Mouse (Mus musculus) midbrain, embryonic 16.5 days (tissue): ENCODE measurements around the gene Hivep3. TPM values are rescaled to one million over a fixed set of nuclear protein-coding genes. Genes with fewer than 3 reads are reported as not detected.

Experiments used
- ATAC-seq: fragments of 200-750 bp; cut with Nextera tagmentation; 2 replicates; pipeline ENCODE4 v1.8.0; 2017; ENCODE audit warnings: moderate TSS enrichment
- H3K27ac ChIP-seq: fragments of 300-500 bp; sonication (generic); 2 replicates; pipeline ENCODE4 v1.5.1; 2014; ENCODE audit warnings: mild to moderate bottlenecking, low read length, mixed read lengths
- H3K27me3 ChIP-seq: fragments of 300-500 bp; sonication (generic); 2 replicates; pipeline ENCODE4 v1.6.1; 2014; ENCODE audit warnings: low read depth, low read length, mixed read lengths; ENCODE audit not compliant: control insufficient read depth, insufficient read depth
- H3K36me3 ChIP-seq: fragments of 300-500 bp; sonication (generic); 2 replicates; pipeline ENCODE4 v1.6.1; 2014; ENCODE audit warnings: mild to moderate bottlenecking, low read length, moderate library complexity, mixed read lengths; ENCODE audit not compliant: control insufficient read depth, insufficient read depth
- H3K4me1 ChIP-seq: fragments of 300-500 bp; sonication (generic); 2 replicates; pipeline ENCODE4 v1.6.1; 2014; ENCODE audit warnings: mild to moderate bottlenecking, low read length, mixed read lengths; ENCODE audit not compliant: control insufficient read depth, insufficient read depth
- H3K4me2 ChIP-seq: fragments of 300-500 bp; sonication (generic); 2 replicates; pipeline ENCODE4 v1.6.1; 2014; ENCODE audit warnings: mild to moderate bottlenecking, low read length, mixed read lengths
- H3K4me3 ChIP-seq: fragments of 300-500 bp; sonication (generic); 2 replicates; pipeline ENCODE4 v1.5.1; 2014; ENCODE audit warnings: low read depth, mild to moderate bottlenecking, low read length, moderate library complexity, mixed read lengths
- H3K9ac ChIP-seq: fragments of 300-500 bp; sonication (generic); 2 replicates; pipeline ENCODE4 v1.6.1; 2014; ENCODE audit warnings: low read depth, low read length, mixed read lengths
- H3K9me3 ChIP-seq: fragments of 300-500 bp; sonication (generic); replicated peaks from 2 replicates; pipeline ENCODE4 v1.6.1; 2014; ENCODE audit warnings: mild to moderate bottlenecking, low read length, mixed read lengths; ENCODE audit not compliant: control insufficient read depth, poor library complexity, severe bottlenecking
- WGBS: fragments of 180-500 bp; shearing (Covaris S2); extraction: QIAGEN DNeasy Blood & Tissue Kit; methylation state at CpG from one replicate; pipeline ENCODE4 v1.1.7; 2014; 5-methylcytosine and 5-hydroxymethylcytosine counted together
- polyA plus RNA-seq: library from polyadenylated mRNA; unstranded; fragments of >200 nt; fragmentation: Nextera tagmentation; extraction: Ambion mirVana; gene quantifications from 2 replicates; pipeline ENCODE4 v1.2.1, GENCODE M21; 2015

Gene Hivep3
- polyA plus RNA-seq, 1 experiment from 2014 or later, result 20.2 TPM

GRCm38 (mm10) chr4:119807359-119807758 is 73.8 kb downstream of the Hivep3 start:
- Histone ChIP-seq H3K27ac (no peak overlapping the region), H3K4me3 (no peak overlapping the region), H3K9ac (no peak overlapping the region), H3K36me3 (no peaks in the 10 kb centered on the region), H3K4me2 (no peak overlapping the region), H3K9me3 (no peaks in the 10 kb centered on the region; the same call in 1 of the 2 replicates), H3K4me1 (no peaks in the 10 kb centered on the region), H3K27me3 (no peaks in the 10 kb centered on the region)
- 60% methylated on average over 2 of the region's 2 CpGs for WGBS
- no peak for ATAC-seq

- 18% methylated on average over 5 of the region's 5 CpGs for WGBS
- Histone ChIP-seq H3K4me2 (no peak overlapping the region), H3K27ac (no peak overlapping the region), H3K27me3 (no peaks in the 10 kb centered on the region), H3K9ac (no peak overlapping the region), H3K9me3 (no peaks in the 10 kb centered on the region), H3K4me3 (no peak overlapping the region), H3K4me1 (peaks cover 12% of the 10 kb centered on the region), H3K36me3 (no peaks in the 10 kb centered on the region)
- peak; percentile 29; the same call in 1 of the 2 replicates for ATAC-seq
Measured at GRCm38 (mm10) chr4:119809245-119809644, 75.7 kb downstream of the Hivep3 start.

GRCm38 (mm10) chr4:119812775-119813174 is 79.2 kb downstream of the Hivep3 start:
- H3K27ac ChIP-seq, result no peak overlapping the region
- no peak overlapping the region for H3K9ac ChIP-seq
- ATAC-seq, result peak; percentile 38; the same call in 1 of the 2 replicates
- 6% methylated on average over 2 of the region's 2 CpGs for WGBS
- H3K36me3 ChIP-seq, result no peaks in the 10 kb centered on the region
- H3K4me2 ChIP-seq, result no peak overlapping the region
- no peaks in the 10 kb centered on the region for H3K9me3 ChIP-seq
- H3K27me3 ChIP-seq, result no peaks in the 10 kb centered on the region
- H3K4me1 ChIP-seq, result peaks cover 35% of the 10 kb centered on the region
- H3K4me3 ChIP-seq, result no peak overlapping the region

- Histone ChIP-seq H3K9ac (peak overlapping the region; percentile 86), H3K9me3 (no peaks in the 10 kb centered on the region), H3K4me1 (peaks cover 35% of the 10 kb centered on the region), H3K4me3 (peak overlapping the region; percentile 71), H3K27me3 (no peaks in the 10 kb centered on the region), H3K27ac (peak overlapping the region; percentile 92), H3K4me2 (peak overlapping the region; percentile 74), H3K36me3 (no peaks in the 10 kb centered on the region)
- ATAC-seq, result peak; percentile 25; the same call in 1 of the 2 replicates
- WGBS, result 15% methylated on average over 8 of the region's 12 CpGs
Measured at GRCm38 (mm10) chr4:119813500-119814184, 80.1 kb downstream of the Hivep3 start.

GRCm38 (mm10) chr4:119814185-119815132 is 80.9 kb downstream of the Hivep3 start:
- Histone ChIP-seq H3K4me2 (peak overlapping the region; percentile 74), H3K9ac (peak overlapping the region; percentile 86), H3K9me3 (no peaks in the 10 kb centered on the region), H3K36me3 (no peaks in the 10 kb centered on the region), H3K4me3 (peak overlapping the region; percentile 71), H3K4me1 (peaks cover 35% of the 10 kb centered on the region), H3K27me3 (no peaks in the 10 kb centered on the region), H3K27ac (peak overlapping the region; percentile 92)
- WGBS, result under 1% methylated on average over 47 of the region's 47 CpGs
- peak; percentile 80 for ATAC-seq

- Histone ChIP-seq H3K4me3 (peak overlapping the region; percentile 71), H3K9me3 (no peaks in the 10 kb centered on the region), H3K4me2 (peak overlapping the region; percentile 74), H3K9ac (peak overlapping the region; percentile 86), H3K4me1 (peaks cover 35% of the 10 kb centered on the region), H3K27ac (peak overlapping the region; percentile 92), H3K27me3 (no peaks in the 10 kb centered on the region), H3K36me3 (no peaks in the 10 kb centered on the region)
- peak; percentile 36 for ATAC-seq
- 8% methylated on average over 7 of the region's 7 CpGs for WGBS
Measured at GRCm38 (mm10) chr4:119815133-119815792, 81.7 kb downstream of the Hivep3 start.

GRCm38 (mm10) chr4:119815793-119816161 is 82.2 kb downstream of the Hivep3 start:
- ATAC-seq, result no peak
- peak overlapping the region; percentile 71 for H3K4me3 ChIP-seq
- H3K27ac ChIP-seq, result no peak overlapping the region
- no peaks in the 10 kb centered on the region for H3K27me3 ChIP-seq
- H3K9ac ChIP-seq, result peak overlapping the region; percentile 86; the same call in 1 of the 2 replicates
- H3K9me3 ChIP-seq, result no peaks in the 10 kb centered on the region
- H3K36me3 ChIP-seq, result no peaks in the 10 kb centered on the region
- peak overlapping the region; percentile 74 for H3K4me2 ChIP-seq
- peaks cover 35% of the 10 kb centered on the region for H3K4me1 ChIP-seq

- Histone ChIP-seq H3K27me3 (no peaks in the 10 kb centered on the region), H3K4me3 (no peak overlapping the region), H3K9me3 (no peaks in the 10 kb centered on the region), H3K4me1 (peaks cover 35% of the 10 kb centered on the region), H3K9ac (0 out of 2 replicates have a peak overlapping the region, but pooled peaks have one; percentile 20), H3K27ac (no peak overlapping the region), H3K36me3 (no peaks in the 10 kb centered on the region), H3K4me2 (peak overlapping the region; percentile 74)
- 29% methylated on average over 7 of the region's 7 CpGs for WGBS
- ATAC-seq, result no peak
Measured at GRCm38 (mm10) chr4:119816620-119817356, 83.2 kb downstream of the Hivep3 start.
